8 mouse cellular contexts compared by ENCODE assay signal in the genomic region with DNA sequence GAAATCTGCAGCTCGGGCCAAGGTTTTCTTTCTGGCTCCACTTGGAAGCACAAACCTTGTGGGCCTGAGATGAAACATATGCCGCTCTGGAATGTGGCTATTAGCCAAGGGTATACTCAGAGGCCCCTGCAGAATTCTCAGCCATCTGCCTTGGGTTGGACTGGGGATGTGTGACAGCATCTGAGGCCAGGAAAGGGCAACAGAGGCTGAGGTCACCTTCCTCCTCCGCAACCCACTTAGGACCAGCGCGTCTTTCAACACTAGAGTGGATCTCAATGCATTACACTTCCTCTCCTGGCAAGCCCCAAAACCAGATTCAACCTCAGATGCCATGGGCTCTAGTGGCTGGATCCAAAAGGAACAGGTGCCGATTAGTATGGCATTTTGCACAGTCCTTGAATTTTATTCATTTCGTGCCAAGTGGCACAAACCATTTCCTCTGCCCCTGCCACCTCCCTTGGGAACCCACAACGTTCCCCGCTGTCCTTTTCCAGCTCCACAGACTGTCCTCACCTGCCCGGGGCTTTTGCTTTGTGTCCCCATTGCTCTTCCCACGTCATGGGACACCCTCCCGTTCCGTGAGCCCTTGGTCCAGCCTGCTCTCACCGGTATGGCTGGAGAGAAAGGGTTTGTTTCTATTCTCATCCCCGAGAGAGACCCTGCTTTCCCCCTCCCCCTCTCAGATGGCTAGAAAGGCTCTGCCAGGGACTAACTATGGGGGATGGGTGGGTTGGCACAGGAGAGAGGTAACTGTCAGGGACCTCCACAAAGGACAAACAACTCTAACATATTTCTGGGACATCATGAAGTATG.
DNase-seq lines count a peak whose midpoint lies in the region; ATAC-seq and TF ChIP-seq lines count a peak whose summit lies in the region.

No protein-coding gene starts in this region.

- 0 out of 2 replicates have a peak, but pooled peaks cover 3% of the 10 kb centered on the region for H3K27me3 ChIP-seq in neural tube, embryonic 14.5 days (ENCODE audit: control insufficient read depth, insufficient read depth, low read length)

- intact Hi-C loops in heart, postnatal 10 days (cut with DNase I), result no loop called here

- no peak overlapping the region for H3K4me3 ChIP-seq in lung, adult 2 months (replicated peaks; ENCODE audit: extremely low read depth, low read depth, low read length)
- H3K4me3 ChIP-seq in neural tube, embryonic 14.5 days (ENCODE audit: low read depth, low read length), result no peak overlapping the region

- peak; percentile 45; the same call in 1 of the 2 replicates for ATAC-seq in neural tube, embryonic 14.5 days (ENCODE audit: low read depth)
- ATAC-seq in activated CD4-positive, CD25-positive, alpha-beta regulatory T cell, adult 4 months, result no peak

- no peaks in the 10 kb centered on the region for H3K36me3 ChIP-seq in neural tube, embryonic 14.5 days (ENCODE audit: control insufficient read depth, insufficient read depth, low read length)

- DNase-seq in lung, adult 18-20 months, result peak; percentile 30 to 41
- DNase-seq in lung, adult 2 months, result no peak
- peak; percentile 92 for DNase-seq in cerebellum, postnatal 14 days
- DNase-seq in heart, postnatal 10 days, result peak; percentile 69 to 73
- DNase-seq in thymus, postnatal 4 days, result no peak
- no peak for DNase-seq in adipocyte (ENCODE audit: low spot score)

- no peak overlapping the region for H3K4me2 ChIP-seq in neural tube, embryonic 14.5 days (ENCODE audit: low read depth, low read length)

- no peak for TF ChIP-seq POLR2A in lung, adult 2 months (IDR thresholded peaks at IDR 0.05; ENCODE audit: borderline replicate concordance, extremely low read depth, low read depth, low read length)

- 44% methylated on average over 15 of the region's 15 CpGs for WGBS in lung, adult 2 months
- whole genome bisulfite sequencing in neural tube, embryonic 14.5 days, result 49% methylated on average over 15 of the region's 15 CpGs

- H3K9me3 ChIP-seq in neural tube, embryonic 14.5 days (ENCODE audit: control insufficient read depth, low read length), result no peaks in the 10 kb centered on the region

- no peak for TF ChIP-seq CTCF in lung, adult 2 months (IDR thresholded peaks at IDR 0.05; ENCODE audit: insufficient read depth, low read length)

- H3K4me1 ChIP-seq in lung, adult 2 months (ENCODE audit: control insufficient read depth, insufficient read depth, low read length), result peaks cover 7% of the 10 kb centered on the region
- H3K4me1 ChIP-seq in neural tube, embryonic 14.5 days (ENCODE audit: control insufficient read depth, insufficient read depth, low read length), result peaks cover 14% of the 10 kb centered on the region; the same call in 1 of the 2 replicates

- H3K9ac ChIP-seq in neural tube, embryonic 14.5 days (replicated peaks; ENCODE audit: low read depth, low read length), result no peak overlapping the region

- no peak overlapping the region for H3K27ac ChIP-seq in neural tube, embryonic 14.5 days (ENCODE audit: low read depth, low read length)

Comparison
In these comparisons a context has a peak if more than half of its experiments do, and no peak if none do; other contexts are left out.
1. DNase-seq: peak in lung, adult 18-20 months (2 of 2), cerebellum, postnatal 14 days (2 of 2) and heart, postnatal 10 days (2 of 2); none in lung, adult 2 months (single experiment), thymus, postnatal 4 days (single experiment) and adipocyte (single experiment).